Mouse (Mus musculus): ENCODE data around the gene Skor1. TPM values are rescaled to one million over a fixed set of nuclear protein-coding genes. Genes with fewer than 3 reads are reported as not detected.

Skor1 gene
- polyA plus RNA-seq, 1 experiment from 2014 or later = not detected

DNA sequence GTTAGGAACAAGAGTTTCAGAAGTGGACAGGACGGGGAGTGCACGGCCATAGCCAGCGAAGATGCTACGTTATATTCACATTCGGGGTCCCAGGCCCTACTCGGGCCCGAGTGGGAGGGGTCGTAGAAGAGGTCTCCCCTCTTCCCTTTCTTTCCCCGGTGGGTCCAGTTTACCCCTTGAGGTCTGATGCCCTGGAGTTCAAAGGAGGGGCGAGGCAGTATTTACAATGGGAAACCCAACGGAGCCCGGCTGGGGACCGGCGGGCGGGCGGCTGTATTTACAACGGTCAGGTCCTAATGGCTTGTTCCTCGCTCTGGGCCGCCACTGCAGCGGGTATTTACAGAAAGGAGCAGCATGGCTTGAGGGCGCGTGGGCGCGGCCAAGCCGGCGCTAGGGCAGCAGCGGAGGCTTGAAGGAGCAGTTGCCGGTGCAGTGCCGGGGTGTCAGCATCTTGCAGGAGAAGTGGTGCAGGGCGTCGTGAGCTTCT is 10.2 kb downstream of the Skor1 start:
- H3K4me1 ChIP-seq (ENCODE audit: insufficient read depth) = no peaks in the 10 kb centered on the region; the same call in 1 of the 2 replicates
- WGBS = 1% methylated on average over 31 of the region's 31 CpGs

DNA sequence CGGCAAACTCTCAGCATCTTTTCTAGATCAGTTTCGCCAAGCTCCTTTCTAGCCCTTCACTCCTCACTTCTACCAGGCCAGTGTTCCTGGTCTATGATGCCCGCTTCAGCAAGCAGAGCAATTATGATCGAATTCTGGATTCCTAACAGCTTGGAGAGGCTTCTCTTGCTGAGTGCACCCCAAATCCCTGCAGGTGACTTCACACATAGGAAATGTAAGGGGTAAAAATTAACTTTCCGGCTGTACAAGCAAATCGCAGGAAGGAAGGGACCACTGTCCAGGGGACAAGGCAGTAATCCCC is 11.2 kb downstream of the Skor1 start:
- H3K4me3 ChIP-seq (ENCODE audit: low read depth, low read length) = no peak overlapping the region
- ATAC-seq (ENCODE audit: insufficient read depth) (no peak), DNase-seq (no peak)
- no peak for TF ChIP-seq CTCF (IDR thresholded peaks at IDR 0.05; ENCODE audit: low read depth)
- WGBS = 8% methylated on average over 6 of the region's 6 CpGs
- no peaks in the 10 kb centered on the region for H3K36me3 ChIP-seq (ENCODE audit: insufficient read depth)
- no peaks in the 10 kb centered on the region for H3K9me3 ChIP-seq (ENCODE audit: low read depth, low read length)
- H3K9ac ChIP-seq = no peak overlapping the region
- H3K27me3 ChIP-seq (ENCODE audit: insufficient read depth, low read length) = peaks cover 90% of the 10 kb centered on the region
- H3K4me2 ChIP-seq = no peak overlapping the region
- no peak overlapping the region for H3K27ac ChIP-seq (ENCODE audit: low read depth)
- no peaks in the 10 kb centered on the region; the same call in 1 of the 2 replicates for H3K4me1 ChIP-seq (ENCODE audit: insufficient read depth)

More for the DNA sequence above, 10.2 kb downstream of the Skor1 start:
- Histone ChIP-seq H3K27me3 (ENCODE audit: insufficient read depth, low read length) (peaks cover 98% of the 10 kb centered on the region), H3K4me3 (ENCODE audit: low read depth, low read length) (peak overlapping the region; percentile 16; the same call in 1 of the 2 replicates), H3K27ac (ENCODE audit: low read depth) (no peak overlapping the region), H3K9me3 (ENCODE audit: low read depth, low read length) (no peaks in the 10 kb centered on the region), H3K36me3 (ENCODE audit: insufficient read depth) (no peaks in the 10 kb centered on the region), H3K9ac (no peak overlapping the region), H3K4me2 (peak overlapping the region; percentile 53)
- ATAC-seq (ENCODE audit: insufficient read depth) = no peak
- no peak for TF ChIP-seq CTCF (IDR thresholded peaks at IDR 0.05; ENCODE audit: low read depth)
- DNase-seq = peak; percentile 61

DNA sequence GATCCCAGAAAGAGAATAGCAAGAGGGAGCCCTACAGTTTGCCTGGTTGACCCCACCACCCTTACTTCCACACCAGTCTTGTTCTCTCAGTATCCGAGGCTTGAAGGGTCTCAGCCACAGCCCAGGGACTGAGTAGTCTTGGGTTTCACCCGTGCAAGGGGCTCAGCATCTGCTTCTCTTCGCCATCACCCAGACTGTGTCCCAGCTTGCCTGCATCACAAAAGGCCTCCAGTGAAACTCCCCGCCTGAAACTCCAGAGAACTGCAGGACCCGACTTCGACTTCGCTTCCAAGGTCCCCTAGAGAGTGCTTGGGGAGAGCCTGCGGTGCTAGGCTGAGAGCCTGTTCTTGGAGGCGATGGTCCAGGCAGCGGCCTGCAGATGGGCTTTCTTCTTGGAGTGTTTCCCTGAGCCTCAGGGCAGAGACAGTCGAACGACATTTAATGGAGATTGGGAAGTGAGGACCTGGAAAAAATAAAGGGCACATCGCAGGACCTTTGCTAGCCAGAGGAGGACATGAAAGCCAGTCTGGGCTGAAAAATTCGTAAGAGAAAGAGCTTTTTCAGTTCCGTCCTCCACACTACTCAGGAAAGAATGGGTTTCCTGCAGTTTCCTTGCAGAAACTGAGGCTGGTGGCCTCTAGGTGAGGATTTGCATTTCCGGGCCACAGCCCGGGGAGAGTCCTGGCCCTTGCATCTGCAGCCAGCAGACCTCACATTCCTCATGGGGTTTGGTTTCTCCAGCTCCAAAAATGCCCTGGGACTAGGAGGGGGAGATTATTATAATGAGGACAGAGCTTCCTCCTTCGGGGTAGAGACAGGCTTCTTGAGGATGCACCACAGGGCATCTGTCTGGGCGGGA is 11.8 kb downstream of the Skor1 start:
- no peaks in the 10 kb centered on the region for H3K36me3 ChIP-seq (ENCODE audit: insufficient read depth)
- H3K27me3 ChIP-seq (ENCODE audit: insufficient read depth, low read length) = peaks cover 84% of the 10 kb centered on the region
- H3K9me3 ChIP-seq (ENCODE audit: low read depth, low read length) = no peaks in the 10 kb centered on the region
- ATAC-seq (ENCODE audit: insufficient read depth) (no peak), DNase-seq (no peak)
- TF ChIP-seq CTCF (IDR thresholded peaks at IDR 0.05; ENCODE audit: low read depth) = no peak
- H3K4me3 ChIP-seq (ENCODE audit: low read depth, low read length) = no peak overlapping the region
- no peak overlapping the region for H3K4me2 ChIP-seq
- WGBS = 3% methylated on average over 19 of the region's 19 CpGs
- H3K4me1 ChIP-seq (ENCODE audit: insufficient read depth) = no peaks in the 10 kb centered on the region; the same call in 1 of the 2 replicates
- no peak overlapping the region for H3K9ac ChIP-seq
- no peak overlapping the region for H3K27ac ChIP-seq (ENCODE audit: low read depth)

DNA sequence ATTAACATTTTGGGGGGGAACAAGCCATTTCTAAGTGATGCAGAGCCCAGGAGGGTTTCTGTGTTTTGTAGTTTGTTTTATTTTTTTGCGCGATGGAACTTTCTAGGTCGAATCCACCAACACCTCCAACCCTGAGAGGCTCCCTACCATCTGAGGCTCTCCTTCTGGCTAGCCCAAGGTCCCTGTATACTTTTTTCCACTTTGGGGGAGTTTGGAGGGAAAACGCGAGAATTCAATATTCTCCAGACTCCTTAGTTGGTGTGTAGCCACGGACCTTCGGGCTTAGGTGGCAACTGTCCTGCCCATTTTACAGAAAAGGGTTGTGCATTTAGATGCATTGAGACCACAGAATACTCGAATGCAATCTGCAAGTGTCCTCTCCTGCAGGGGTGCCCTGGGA is 12.5 kb downstream of the Skor1 start:
- Histone ChIP-seq H3K4me2 (no peak overlapping the region), H3K27me3 (ENCODE audit: insufficient read depth, low read length) (peaks cover 77% of the 10 kb centered on the region), H3K4me3 (ENCODE audit: low read depth, low read length) (no peak overlapping the region), H3K4me1 (ENCODE audit: insufficient read depth) (peaks cover 6% of the 10 kb centered on the region; the same call in 1 of the 2 replicates), H3K27ac (ENCODE audit: low read depth) (no peak overlapping the region), H3K9ac (no peak overlapping the region), H3K9me3 (ENCODE audit: low read depth, low read length) (no peaks in the 10 kb centered on the region), H3K36me3 (ENCODE audit: insufficient read depth) (no peaks in the 10 kb centered on the region)
- TF ChIP-seq CTCF (IDR thresholded peaks at IDR 0.05; ENCODE audit: low read depth) = no peak
- DNase-seq = no peak
- ATAC-seq (ENCODE audit: insufficient read depth) = no peak
- 4% methylated on average over 8 of the region's 8 CpGs for WGBS

DNA sequence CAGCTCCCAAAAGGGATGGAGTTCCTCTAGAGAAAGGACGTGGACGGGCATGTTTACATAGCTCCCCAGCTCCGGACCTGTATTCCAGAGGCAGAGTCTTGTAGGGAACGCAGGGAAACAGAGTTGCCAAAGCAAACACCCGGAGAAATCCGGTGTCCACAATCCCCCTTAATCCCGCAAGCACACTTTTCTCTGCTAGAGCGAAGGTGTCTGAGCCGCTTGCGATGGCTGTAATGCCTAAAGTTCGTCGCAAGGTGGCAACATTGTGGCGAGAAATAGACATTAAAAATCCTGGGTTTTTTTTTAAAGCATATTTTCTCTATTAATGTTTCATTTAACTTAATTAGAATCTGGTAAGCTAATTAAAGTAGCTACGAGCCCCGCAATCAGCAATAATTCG is 13.0 kb downstream of the Skor1 start:
- H3K4me3 ChIP-seq (ENCODE audit: low read depth, low read length) = peak overlapping the region; percentile 24; the same call in 1 of the 2 replicates
- peak; percentile 85 for DNase-seq
- H3K27ac ChIP-seq (ENCODE audit: low read depth) = no peak overlapping the region
- peaks cover 6% of the 10 kb centered on the region; the same call in 1 of the 2 replicates for H3K4me1 ChIP-seq (ENCODE audit: insufficient read depth)
- WGBS = under 1% methylated on average over 16 of the region's 16 CpGs
- H3K4me2 ChIP-seq = peak overlapping the region; percentile 50
- H3K36me3 ChIP-seq (ENCODE audit: insufficient read depth) = no peaks in the 10 kb centered on the region
- no peak for ATAC-seq (ENCODE audit: insufficient read depth)
- H3K9ac ChIP-seq = no peak overlapping the region
- peaks cover 72% of the 10 kb centered on the region for H3K27me3 ChIP-seq (ENCODE audit: insufficient read depth, low read length)
- no peaks in the 10 kb centered on the region for H3K9me3 ChIP-seq (ENCODE audit: low read depth, low read length)
- TF ChIP-seq CTCF (IDR thresholded peaks at IDR 0.05; ENCODE audit: low read depth) = peak; percentile 82

DNA sequence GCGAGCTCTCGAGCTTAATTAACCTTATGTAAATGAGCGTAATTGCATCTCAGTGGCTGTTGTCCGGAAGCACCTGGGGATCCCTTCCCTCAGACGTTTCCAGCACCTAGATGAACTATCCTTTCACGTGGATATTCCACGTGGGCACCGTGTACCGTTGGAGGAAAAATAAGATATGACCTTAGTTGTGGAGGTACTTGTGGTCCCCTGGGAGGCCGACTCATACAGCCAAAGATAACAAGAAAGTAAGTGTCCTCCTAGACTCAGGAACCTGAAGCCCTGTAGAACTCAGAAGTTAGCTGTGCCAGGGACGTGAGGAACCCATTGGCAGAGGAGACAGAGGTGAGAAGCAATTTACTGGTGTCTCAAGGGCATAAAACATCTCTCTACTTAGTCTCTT is 13.4 kb downstream of the Skor1 start:
- Histone ChIP-seq H3K9ac (no peak overlapping the region), H3K4me1 (ENCODE audit: insufficient read depth) (peaks cover 6% of the 10 kb centered on the region; the same call in 1 of the 2 replicates), H3K4me3 (ENCODE audit: low read depth, low read length) (peak overlapping the region; percentile 24; the same call in 1 of the 2 replicates), H3K4me2 (peak overlapping the region; percentile 50), H3K9me3 (ENCODE audit: low read depth, low read length) (no peaks in the 10 kb centered on the region), H3K36me3 (ENCODE audit: insufficient read depth) (no peaks in the 10 kb centered on the region), H3K27me3 (ENCODE audit: insufficient read depth, low read length) (peaks cover 69% of the 10 kb centered on the region), H3K27ac (ENCODE audit: low read depth) (no peak overlapping the region)
- 5% methylated on average over 11 of the region's 11 CpGs for WGBS
- TF ChIP-seq CTCF (IDR thresholded peaks at IDR 0.05; ENCODE audit: low read depth) = no peak
- ATAC-seq (ENCODE audit: insufficient read depth) = no peak
- no peak for DNase-seq

DNA sequence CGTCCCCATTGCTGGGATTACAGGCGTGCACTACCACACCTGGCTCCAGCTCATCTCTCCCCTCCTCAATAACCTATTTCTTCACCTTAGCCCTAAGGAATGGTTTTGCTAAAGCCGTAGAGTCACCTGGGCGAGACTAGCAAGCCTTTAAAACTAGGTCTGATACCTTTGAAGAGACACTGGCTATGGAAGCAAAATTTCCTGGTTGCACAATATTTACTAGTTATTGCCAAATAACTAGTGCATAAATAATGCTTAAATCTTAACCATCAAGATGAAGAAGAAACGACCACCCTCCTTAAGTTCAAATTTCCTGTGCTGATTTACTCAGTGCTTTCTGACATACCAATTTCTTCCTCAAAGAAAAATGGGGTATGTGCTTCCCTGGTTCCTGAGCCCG is 15.1 kb downstream of the Skor1 start:
- 13% methylated on average over 6 of the region's 6 CpGs for WGBS
- no peak for ATAC-seq (ENCODE audit: insufficient read depth)
- Histone ChIP-seq H3K4me1 (ENCODE audit: insufficient read depth) (peaks cover 6% of the 10 kb centered on the region; the same call in 1 of the 2 replicates), H3K36me3 (ENCODE audit: insufficient read depth) (no peaks in the 10 kb centered on the region), H3K27me3 (ENCODE audit: insufficient read depth, low read length) (peaks cover 52% of the 10 kb centered on the region), H3K4me3 (ENCODE audit: low read depth, low read length) (peak overlapping the region; percentile 62), H3K9me3 (ENCODE audit: low read depth, low read length) (no peaks in the 10 kb centered on the region), H3K9ac (no peak overlapping the region), H3K27ac (ENCODE audit: low read depth) (no peak overlapping the region), H3K4me2 (peak overlapping the region; percentile 75)
- TF ChIP-seq CTCF (IDR thresholded peaks at IDR 0.05; ENCODE audit: low read depth) = no peak
- DNase-seq = no peak
